Comparison of ENCODE assay signal across 14 mouse cellular contexts in the genomic region with DNA sequence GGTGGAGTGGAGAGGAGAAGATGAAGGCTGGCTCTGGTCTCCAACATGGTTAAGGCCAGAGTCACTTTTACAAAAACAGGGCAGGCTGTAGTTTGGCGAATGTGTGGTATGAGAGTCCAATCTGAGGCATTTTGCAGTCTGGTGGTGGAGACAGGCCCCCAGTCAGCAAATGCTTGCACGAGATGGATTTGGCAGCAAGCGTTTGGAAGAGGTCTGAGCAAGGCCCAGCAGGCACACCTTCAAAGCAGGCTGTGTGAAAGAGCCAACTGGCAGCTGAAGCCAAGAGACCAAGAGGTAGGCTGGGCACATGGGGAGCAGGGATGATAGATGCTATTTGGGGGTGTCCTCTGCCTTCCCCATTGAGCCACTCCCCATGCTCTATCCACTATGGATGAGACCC. TPM values are rescaled to one million over a fixed set of nuclear protein-coding genes. Genes with fewer than 3 reads are reported as not detected.
DNase-seq lines count a peak whose midpoint lies in the region; ATAC-seq and TF ChIP-seq lines count a peak whose summit lies in the region.
"Had no signal": no experiment of that assay in that cellular context is flagged by ENCODE, and none has a peak within 500 bp of the region (broad histone marks: within the 10 kb centered on the region; RNA-seq: fewer than 3 reads in every experiment).

No protein-coding gene starts in this region.

- no peak for ATAC-seq in cerebellum, adult (ENCODE audit: insufficient number of reproducible peaks, low FRiP score, low TSS enrichment)
- ATAC-seq in forebrain, postnatal 0 days = 0 out of 2 replicates have a peak, but pooled peaks have one; percentile 5
- ATAC-seq in midbrain, embryonic 11.5 days (ENCODE audit: low FRiP score) = no peak
- ATAC-seq in activated CD4-positive, CD25-positive, alpha-beta regulatory T cell, adult 4 months = no peak
- ATAC-seq: intestine, embryonic 16.5 days had no signal

- peaks cover 17% of the 10 kb centered on the region for H3K4me1 ChIP-seq in forebrain, postnatal 0 days (ENCODE audit: insufficient read depth)
- H3K4me1 ChIP-seq in midbrain, embryonic 11.5 days (ENCODE audit: control insufficient read depth, insufficient read depth, low read length) = peaks cover 43% of the 10 kb centered on the region

- H3K27ac ChIP-seq in forebrain, postnatal 0 days (ENCODE audit: low read depth, low read length) = peak overlapping the region; percentile 64
- peak overlapping the region; percentile 28; the same call in 1 of the 2 replicates for H3K27ac ChIP-seq in midbrain, embryonic 11.5 days (ENCODE audit: low read depth, low read length)
- H3K27ac ChIP-seq: embryonic facial prominence, embryonic 15.5 days; gastrocnemius, adult 2 months; stomach, embryonic 15.5 days had no signal

- H3K27me3 ChIP-seq in forebrain, postnatal 0 days (ENCODE audit: insufficient read depth, low read length) = no peaks in the 10 kb centered on the region
- H3K27me3 ChIP-seq in midbrain, embryonic 11.5 days (ENCODE audit: control insufficient read depth, insufficient read depth, low read length) = no peaks in the 10 kb centered on the region
- H3K27me3 ChIP-seq: embryonic facial prominence, embryonic 15.5 days; stomach, embryonic 15.5 days had no signal

- no peaks in the 10 kb centered on the region for H3K36me3 ChIP-seq in forebrain, postnatal 0 days (ENCODE audit: insufficient read depth)
- H3K36me3 ChIP-seq in midbrain, embryonic 11.5 days (ENCODE audit: control insufficient read depth, insufficient read depth, low read length) = no peaks in the 10 kb centered on the region
- H3K36me3 ChIP-seq: embryonic facial prominence, embryonic 15.5 days; stomach, embryonic 15.5 days had no signal

- DNase-seq in cerebellum, adult 11-12 months = peak; percentile 67
- peak; percentile 61 for DNase-seq in cerebellum, adult 9-10 months
- no peak for DNase-seq in forebrain, postnatal 0 days
- DNase-seq in midbrain, embryonic 11.5 days (ENCODE audit: low spot score, missing footprints) = no peak
- no peak for DNase-seq in frontal cortex, adult 2 months (ENCODE audit: extremely low spot score in 1 of 2, low spot score in 1 of 2)
- DNase-seq in right cerebral cortex, postnatal 4 days = no peak
- DNase-seq: gastrocnemius, adult 2 months; liver; lung, postnatal 10 days had no signal

- H3K4me3 ChIP-seq in forebrain, postnatal 0 days (ENCODE audit: low read depth, low read length) = no peak overlapping the region
- H3K4me3 ChIP-seq in midbrain, embryonic 11.5 days (ENCODE audit: low read depth, low read length) = no peak overlapping the region
- H3K4me3 ChIP-seq: embryonic facial prominence, embryonic 15.5 days; gastrocnemius, adult 2 months; stomach, embryonic 15.5 days had no signal

- H3K4me2 ChIP-seq in forebrain, postnatal 0 days (ENCODE audit: low read depth) = no peak overlapping the region
- H3K4me2 ChIP-seq in midbrain, embryonic 11.5 days = no peak overlapping the region
- H3K4me2 ChIP-seq: embryonic facial prominence, embryonic 15.5 days; stomach, embryonic 15.5 days had no signal

- no peaks in the 10 kb centered on the region for H3K9me3 ChIP-seq in forebrain, postnatal 0 days (ENCODE audit: low read length)
- no peaks in the 10 kb centered on the region for H3K9me3 ChIP-seq in midbrain, embryonic 11.5 days (ENCODE audit: control insufficient read depth, low read length)
- H3K9me3 ChIP-seq: embryonic facial prominence, embryonic 15.5 days; stomach, embryonic 15.5 days had no signal

- WGBS in forebrain, postnatal 0 days = 41% methylated on average over 3 of the region's 3 CpGs
- WGBS in midbrain, embryonic 11.5 days = 84% methylated on average over 3 of the region's 3 CpGs

- no peak for TF ChIP-seq CTCF in forebrain, postnatal 0 days (IDR thresholded peaks at IDR 0.05; ENCODE audit: low read depth)

- H3K9ac ChIP-seq in forebrain, postnatal 0 days = no peak overlapping the region
- no peak overlapping the region for H3K9ac ChIP-seq in midbrain, embryonic 11.5 days (ENCODE audit: low read length)
- H3K9ac ChIP-seq: embryonic facial prominence, embryonic 15.5 days; stomach, embryonic 15.5 days had no signal

RNA-seq across cellular contexts. Expression of gene Prex1, which starts 51.7 kb away (rescaled TPM):
- total RNA-seq in forebrain, postnatal 0 days (2014; rRNA removed) = 30.6 and 31.3 TPM in 2 replicates
- polyA plus RNA-seq in forebrain, postnatal 0 days (2015; fragmentation: Nextera tagmentation; extraction: Ambion mirVana) = 14.5 and 17.5 TPM in 2 replicates
- polyA plus RNA-seq in midbrain, embryonic 11.5 days (2014; fragmentation: Nextera tagmentation; extraction: Ambion mirVana) = 16.5 and 19.8 TPM in 2 replicates
- 10 to 100 TPM; 34.5 to 45.2 TPM for polyA plus RNA-seq in activated CD4-positive, CD25-positive, alpha-beta regulatory T cell, adult 4 months (2017; shearing (Covaris generic))
- polyA plus RNA-seq in frontal cortex, adult 2 months (2012; rRNA removed) = 101 and 102 TPM in 2 replicates

Comparison
In these comparisons a context has a peak if more than half of its experiments do, and no peak if none do; other contexts are left out.
1. DNase-seq: peak in cerebellum, adult 11-12 months (single experiment) and cerebellum, adult 9-10 months (single experiment); none in forebrain, postnatal 0 days (single experiment), midbrain, embryonic 11.5 days (single experiment), frontal cortex, adult 2 months (0 of 2) and right cerebral cortex, postnatal 4 days (single experiment).